Mouse (Mus musculus) limb, embryonic 15.5 days (tissue): Measurements from ENCODE around the gene Dlx4. TPM values are rescaled to one million over a fixed set of nuclear protein-coding genes. Genes with fewer than 3 reads are reported as not detected.

Experiments used
- ATAC-seq: fragments of 200-750 bp; cut with Nextera tagmentation; 2 replicates; pipeline ENCODE4 v1.8.0; 2017; ENCODE audit warnings: low read depth, moderate TSS enrichment; ENCODE audit not compliant: insufficient number of reproducible peaks, low FRiP score, low TSS enrichment
- H3K27ac ChIP-seq: fragments of 300-500 bp; sonication (generic); 2 replicates; pipeline ENCODE4 v1.5.1; 2015; ENCODE audit warnings: moderate library complexity, mild to moderate bottlenecking, inconsistent platforms
- H3K27me3 ChIP-seq: fragments of 300-500 bp; sonication (generic); 2 replicates; pipeline ENCODE4 v1.6.1; 2015; ENCODE audit warnings: inconsistent platforms
- H3K36me3 ChIP-seq: fragments of 300-500 bp; sonication (generic); 2 replicates; pipeline ENCODE4 v1.6.1; 2015; ENCODE audit warnings: inconsistent platforms
- H3K4me1 ChIP-seq: fragments of 300-500 bp; sonication (generic); 2 replicates; pipeline ENCODE4 v1.6.1; 2015; ENCODE audit warnings: inconsistent platforms
- H3K4me2 ChIP-seq: fragments of 300-500 bp; sonication (generic); 2 replicates; pipeline ENCODE4 v1.6.1; 2015; ENCODE audit warnings: mild to moderate bottlenecking, inconsistent platforms
- H3K4me3 ChIP-seq: fragments of 300-500 bp; sonication (generic); 2 replicates; pipeline ENCODE4 v1.5.1; 2015; ENCODE audit warnings: mild to moderate bottlenecking, inconsistent platforms
- H3K9ac ChIP-seq: fragments of 300-500 bp; sonication (generic); 2 replicates; pipeline ENCODE4 v1.6.1; 2015; ENCODE audit warnings: inconsistent platforms
- H3K9me3 ChIP-seq: fragments of 300-500 bp; sonication (generic); 2 replicates; pipeline ENCODE4 v1.6.1; 2016; ENCODE audit warnings: inconsistent platforms
- WGBS: fragments of 180-500 bp; shearing (Covaris S2); methylation state at CpG from one replicate; pipeline ENCODE4 v1.1.7; 2015; 5-methylcytosine and 5-hydroxymethylcytosine counted together
- polyA plus RNA-seq: library from polyadenylated mRNA; unstranded; fragments of >200 nt; fragmentation: Nextera tagmentation; extraction: Ambion mirVana; gene quantifications from 2 replicates; pipeline ENCODE4 v1.2.1, GENCODE M21; 2015

Gene Dlx4
- polyA plus RNA-seq, 1 experiment from 2014 or later = 4.4 TPM

- H3K9me3 ChIP-seq = no peaks in the 10 kb centered on the region
- H3K4me1 ChIP-seq = peaks cover 9% of the 10 kb centered on the region
- H3K36me3 ChIP-seq = no peaks in the 10 kb centered on the region
- H3K4me2 ChIP-seq = no peak overlapping the region
- 71% methylated on average over 2 of the region's 2 CpGs for WGBS
- no peak overlapping the region for H3K27ac ChIP-seq
- H3K4me3 ChIP-seq = no peak overlapping the region
- H3K9ac ChIP-seq = no peak overlapping the region
- peaks cover 28% of the 10 kb centered on the region for H3K27me3 ChIP-seq
- no peak for ATAC-seq
These were observed 9.4 kb upstream of the Dlx4 start for GRCm38 (mm10) chr11:95155511-95155910.

GRCm38 (mm10) chr11:95153681-95154080 is 7.6 kb upstream of the Dlx4 start:
- H3K27me3 ChIP-seq = peaks cover 47% of the 10 kb centered on the region
- WGBS = 69% methylated on average over 5 of the region's 5 CpGs
- H3K27ac ChIP-seq = no peak overlapping the region
- no peak for ATAC-seq
- H3K36me3 ChIP-seq = no peaks in the 10 kb centered on the region
- H3K9me3 ChIP-seq = no peaks in the 10 kb centered on the region
- H3K9ac ChIP-seq = no peak overlapping the region
- H3K4me3 ChIP-seq = no peak overlapping the region
- H3K4me1 ChIP-seq = peaks cover 24% of the 10 kb centered on the region
- no peak overlapping the region for H3K4me2 ChIP-seq

GRCm38 (mm10) chr11:95153116-95153515 is 7.1 kb upstream of the Dlx4 start:
- WGBS = 40% methylated on average over 5 of the region's 5 CpGs
- Histone ChIP-seq H3K36me3 (no peaks in the 10 kb centered on the region), H3K27me3 (peaks cover 52% of the 10 kb centered on the region)

GRCm38 (mm10) chr11:95150269-95151049 is 4.4 kb upstream of the Dlx4 start:
- 14% methylated on average over 33 of the region's 33 CpGs for WGBS
- Histone ChIP-seq H3K9me3 (no peaks in the 10 kb centered on the region), H3K27me3 (peaks cover 78% of the 10 kb centered on the region), H3K4me2 (peak overlapping the region; percentile 35), H3K4me3 (peak overlapping the region; percentile 23), H3K4me1 (peaks cover 34% of the 10 kb centered on the region), H3K36me3 (no peaks in the 10 kb centered on the region), H3K27ac (no peak overlapping the region), H3K9ac (no peak overlapping the region)
- ATAC-seq = no peak

More at GRCm38 (mm10) chr11:95153116-95153515, 7.1 kb upstream of the Dlx4 start:
- Histone ChIP-seq H3K4me1 (peaks cover 26% of the 10 kb centered on the region), H3K9me3 (no peaks in the 10 kb centered on the region), H3K4me3 (no peak overlapping the region), H3K27ac (no peak overlapping the region), H3K4me2 (no peak overlapping the region), H3K9ac (no peak overlapping the region)
- ATAC-seq = no peak

- Histone ChIP-seq H3K36me3 (no peaks in the 10 kb centered on the region), H3K27ac (no peak overlapping the region), H3K4me2 (peak overlapping the region; percentile 35), H3K27me3 (peaks cover 86% of the 10 kb centered on the region), H3K4me1 (peaks cover 42% of the 10 kb centered on the region), H3K4me3 (peak overlapping the region; percentile 23; the same call in 1 of the 2 replicates), H3K9ac (no peak overlapping the region), H3K9me3 (no peaks in the 10 kb centered on the region)
- WGBS = 8% methylated on average over 27 of the region's 27 CpGs
- ATAC-seq = no peak
These were observed 3.6 kb upstream of the Dlx4 start for GRCm38 (mm10) chr11:95149462-95150268.

- Histone ChIP-seq H3K4me1 (peaks cover 43% of the 10 kb centered on the region), H3K4me2 (no peak overlapping the region), H3K9ac (no peak overlapping the region), H3K36me3 (no peaks in the 10 kb centered on the region), H3K27me3 (peaks cover 95% of the 10 kb centered on the region), H3K4me3 (no peak overlapping the region), H3K9me3 (no peaks in the 10 kb centered on the region), H3K27ac (no peak overlapping the region)
- no peak for ATAC-seq
- 10% methylated on average over 9 of the region's 9 CpGs for WGBS
These were observed 2.7 kb upstream of the Dlx4 start for GRCm38 (mm10) chr11:95148754-95149153.

- H3K4me2 ChIP-seq = peak overlapping the region; percentile 83
- H3K36me3 ChIP-seq = no peaks in the 10 kb centered on the region
- no peak overlapping the region for H3K9ac ChIP-seq
- WGBS = under 1% methylated on average over 34 of the region's 34 CpGs
- H3K9me3 ChIP-seq = no peaks in the 10 kb centered on the region
- ATAC-seq = no peak
- peak overlapping the region; percentile 48 for H3K4me3 ChIP-seq
- 0 out of 2 replicates have a peak overlapping the region, but pooled peaks have one; percentile 7 for H3K27ac ChIP-seq
- peaks cover 99% of the 10 kb centered on the region for H3K27me3 ChIP-seq
- peaks cover 45% of the 10 kb centered on the region for H3K4me1 ChIP-seq
These were observed 1.0 kb downstream of the Dlx4 start for GRCm38 (mm10) chr11:95144946-95145483.

- Histone ChIP-seq H3K36me3 (no peaks in the 10 kb centered on the region), H3K4me1 (peaks cover 39% of the 10 kb centered on the region), H3K27me3 (peaks cover 99% of the 10 kb centered on the region), H3K9ac (no peak overlapping the region), H3K27ac (no peak overlapping the region), H3K4me2 (peak overlapping the region; percentile 83), H3K9me3 (no peaks in the 10 kb centered on the region), H3K4me3 (peak overlapping the region; percentile 48)
- no peak for ATAC-seq
- WGBS = 19% methylated on average over 9 of the region's 9 CpGs
These were observed 1.7 kb downstream of the Dlx4 start for GRCm38 (mm10) chr11:95144091-95144945.

- H3K4me2 ChIP-seq = no peak overlapping the region
- no peak for ATAC-seq
- no peak overlapping the region for H3K4me3 ChIP-seq
- H3K36me3 ChIP-seq = no peaks in the 10 kb centered on the region
- peaks cover 39% of the 10 kb centered on the region for H3K4me1 ChIP-seq
- no peaks in the 10 kb centered on the region for H3K9me3 ChIP-seq
- no peak overlapping the region for H3K27ac ChIP-seq
- H3K9ac ChIP-seq = no peak overlapping the region
- WGBS = 28% methylated on average over 4 of the region's 4 CpGs
- H3K27me3 ChIP-seq = peaks cover 99% of the 10 kb centered on the region
These were observed 2.4 kb downstream of the Dlx4 start for GRCm38 (mm10) chr11:95143663-95144062.

GRCm38 (mm10) chr11:95142980-95143575 is 3.0 kb downstream of the Dlx4 start:
- Histone ChIP-seq H3K36me3 (no peaks in the 10 kb centered on the region), H3K4me3 (peak overlapping the region; percentile 18), H3K9ac (no peak overlapping the region), H3K4me2 (peak overlapping the region; percentile 42), H3K4me1 (peaks cover 40% of the 10 kb centered on the region), H3K9me3 (no peaks in the 10 kb centered on the region), H3K27ac (no peak overlapping the region), H3K27me3 (peaks cover 99% of the 10 kb centered on the region)
- ATAC-seq = no peak
- WGBS = 3% methylated on average over 39 of the region's 39 CpGs

GRCm38 (mm10) chr11:95142258-95142657 is 3.8 kb downstream of the Dlx4 start:
- peaks cover 99% of the 10 kb centered on the region for H3K27me3 ChIP-seq
- H3K27ac ChIP-seq = no peak overlapping the region
- no peaks in the 10 kb centered on the region for H3K9me3 ChIP-seq
- peaks cover 42% of the 10 kb centered on the region for H3K4me1 ChIP-seq
- 21% methylated on average over 10 of the region's 10 CpGs for WGBS
- H3K4me3 ChIP-seq = peak overlapping the region; percentile 18; the same call in 1 of the 2 replicates
- no peak overlapping the region for H3K4me2 ChIP-seq
- no peaks in the 10 kb centered on the region for H3K36me3 ChIP-seq
- ATAC-seq = no peak
- H3K9ac ChIP-seq = no peak overlapping the region
